Mouse (Mus musculus) right cerebral cortex, postnatal 14 days (tissue): ENCODE results near the gene Fgfr2.

ENCODE experiments used
- DNase-seq: peaks from one replicate; pipeline ENCODE4 v3.0.0; 2022

The Fgfr2 gene

DNA sequence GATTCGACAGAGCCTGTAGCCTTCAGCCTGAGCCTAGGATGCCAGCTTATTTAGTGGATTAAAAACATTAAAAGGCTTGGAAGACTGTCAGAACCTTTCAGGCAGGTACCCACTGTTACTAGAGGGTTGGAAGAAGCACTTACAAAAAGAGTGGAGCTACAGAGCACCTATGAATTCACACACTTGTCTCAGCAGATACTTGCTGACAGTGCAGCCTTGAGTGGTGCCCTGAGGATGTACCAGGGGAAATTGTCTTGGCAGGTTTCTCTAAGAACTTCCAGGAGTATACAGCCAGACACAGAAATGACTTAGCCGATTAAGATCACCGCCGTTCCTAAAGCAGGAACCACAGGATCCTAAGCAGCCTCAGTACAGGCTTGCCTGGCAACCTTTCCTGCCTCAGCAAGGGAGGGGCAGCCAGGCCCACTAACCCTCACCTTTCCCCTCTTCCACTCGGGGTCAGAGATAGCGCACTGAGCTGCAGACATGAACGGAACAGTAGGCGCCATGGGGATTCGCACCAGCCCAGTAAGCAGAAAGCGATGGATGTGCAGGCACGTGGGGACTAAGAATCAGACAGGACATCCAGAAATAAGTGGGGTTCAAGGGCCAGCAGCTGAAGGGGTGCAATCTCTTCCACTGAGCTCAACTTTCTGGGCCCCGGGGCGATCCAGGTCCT lies 39.1 kb downstream of the Fgfr2 start:
- no peak for DNase-seq

DNA sequence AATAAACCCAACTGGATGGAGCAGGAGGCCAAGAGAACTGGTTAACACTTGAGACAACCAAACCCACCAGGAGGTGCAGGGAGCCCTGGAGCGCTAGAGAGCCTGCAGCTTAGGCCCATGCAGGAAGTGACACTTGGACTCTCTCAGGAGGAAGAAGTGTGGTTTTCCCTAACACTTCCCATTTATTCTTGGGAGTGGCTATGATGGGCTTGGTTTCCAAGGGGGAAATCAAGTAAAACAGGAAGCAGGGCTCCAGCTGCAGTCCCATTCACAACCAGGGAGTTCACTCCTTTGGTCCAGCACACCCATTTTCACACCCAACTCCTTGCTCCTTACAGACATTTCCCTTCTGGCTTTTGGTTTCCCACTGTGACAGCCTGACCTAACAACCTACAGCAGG lies 44.2 kb downstream of the Fgfr2 start:
- no peak for DNase-seq

DNA sequence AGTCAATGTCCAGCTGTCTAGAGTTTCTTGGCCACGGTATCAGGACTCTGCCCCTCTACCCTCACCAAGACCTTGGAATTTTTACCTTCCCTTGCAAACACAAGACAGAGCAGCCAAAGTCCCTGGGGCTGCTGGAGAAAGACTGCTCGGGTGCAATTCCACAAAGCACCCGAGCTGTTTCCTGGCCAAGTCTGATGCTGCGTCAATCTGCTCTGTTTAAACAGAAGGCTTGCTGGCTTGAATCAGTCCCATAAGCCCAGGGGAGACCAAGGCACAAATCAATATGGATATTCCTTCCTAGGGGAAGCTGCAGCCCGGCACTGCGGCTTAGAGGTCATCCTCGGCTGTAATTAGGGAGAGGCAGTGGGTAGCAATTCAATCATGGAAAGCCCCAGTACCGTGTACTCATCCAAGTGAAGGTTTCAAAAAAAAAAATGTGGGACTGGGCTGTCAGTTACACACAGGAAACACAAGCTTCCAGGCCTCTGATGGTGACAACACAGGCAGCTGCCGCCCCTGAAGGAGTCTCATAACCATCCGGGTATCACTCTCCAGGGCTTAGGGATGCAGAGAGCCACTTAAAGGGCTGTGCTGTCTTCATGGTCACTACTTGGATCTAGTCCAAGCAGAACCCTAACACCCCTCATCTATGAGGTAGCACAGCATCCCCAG lies 48.6 kb downstream of the Fgfr2 start:
- DNase-seq, result no peak

DNA sequence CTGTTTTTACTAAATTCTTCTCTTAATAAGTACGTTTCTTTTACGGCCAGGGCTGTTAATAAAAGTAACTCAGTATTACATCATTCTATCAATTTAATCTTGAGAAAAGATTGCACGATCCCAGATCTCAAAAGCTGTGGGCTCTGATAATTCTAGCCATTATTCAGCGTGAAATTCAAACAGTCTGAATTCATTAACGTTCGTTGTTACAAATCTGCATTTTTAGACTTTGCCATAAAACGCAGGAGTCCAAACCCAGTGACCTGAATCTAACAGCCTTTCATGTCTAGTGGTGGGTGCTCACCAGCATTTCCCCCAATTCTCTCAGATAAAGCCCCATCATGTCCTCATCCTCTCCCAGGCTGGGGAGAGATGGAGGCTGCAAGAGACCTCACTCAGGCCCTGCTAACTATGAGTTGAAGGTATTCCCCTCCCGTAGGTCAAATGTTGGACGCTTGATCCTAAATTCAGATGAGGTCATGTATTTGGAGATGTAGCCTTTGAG lies 50.0 kb downstream of the Fgfr2 start:
- DNase-seq, result no peak

DNA sequence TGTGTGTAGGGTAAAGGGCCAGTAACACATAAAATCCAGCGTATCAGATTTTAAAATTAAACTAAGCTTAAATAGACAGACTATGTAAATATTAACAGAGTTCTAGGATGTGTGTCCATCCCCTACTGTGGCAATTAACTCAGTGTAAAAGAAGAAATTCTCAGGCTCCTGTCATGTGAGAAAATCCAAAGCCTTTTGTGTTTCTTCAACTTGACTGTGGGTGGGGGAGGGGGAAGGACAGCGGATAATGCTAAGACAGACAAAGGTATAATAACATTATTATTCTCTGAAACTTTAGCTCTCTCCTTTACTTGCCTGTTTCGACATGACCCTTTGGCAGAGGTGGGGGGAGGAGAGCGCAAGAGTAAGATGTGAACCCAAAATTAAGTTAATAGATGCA lies 50.6 kb downstream of the Fgfr2 start:
- no peak for DNase-seq

DNA sequence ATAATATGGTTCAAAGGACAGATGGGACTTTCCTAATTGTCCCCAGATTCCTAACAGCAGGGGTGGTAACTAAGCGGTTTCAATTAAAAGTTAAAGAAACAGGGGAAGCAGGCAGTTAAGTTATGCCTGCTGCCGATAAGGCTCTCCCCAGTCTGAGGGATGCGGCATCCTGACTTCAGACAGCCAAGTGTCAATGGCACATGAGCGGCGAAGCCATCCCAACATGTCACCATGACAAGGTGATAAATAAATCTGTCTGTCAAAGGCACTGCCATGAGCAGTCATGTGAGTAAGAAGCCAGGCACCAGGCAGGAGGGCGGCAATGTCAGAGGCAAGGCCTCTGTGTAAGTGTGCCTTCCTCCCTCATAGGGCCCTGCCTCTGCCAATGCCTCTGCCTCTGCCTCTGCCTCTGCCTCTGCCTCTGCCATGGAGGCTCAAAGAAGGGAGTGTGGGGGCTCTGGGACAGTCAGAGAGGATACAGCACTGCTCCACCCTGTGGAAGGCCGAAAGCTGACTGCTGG lies 55.8 kb downstream of the Fgfr2 start:
- DNase-seq, result no peak

DNA sequence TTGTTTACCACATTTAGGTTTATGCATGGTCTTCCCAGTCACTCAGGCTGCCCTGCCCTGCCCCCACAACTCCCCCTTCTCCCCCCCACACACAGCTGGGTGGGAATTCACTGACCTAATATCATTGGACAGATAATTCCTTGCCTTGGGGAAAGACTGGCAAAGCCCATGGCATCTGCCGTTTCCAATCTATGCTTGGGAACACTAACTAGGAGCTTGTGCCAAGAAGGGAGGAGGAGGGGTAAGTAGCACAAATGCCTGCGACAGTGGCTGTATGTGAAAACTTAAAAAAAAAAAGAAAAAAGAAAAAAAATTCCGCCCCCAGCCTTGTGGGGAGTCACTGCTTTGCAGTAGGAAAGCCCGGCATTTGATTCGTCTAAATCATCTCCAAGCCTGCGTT lies 56.4 kb downstream of the Fgfr2 start:
- DNase-seq, result no peak

DNA sequence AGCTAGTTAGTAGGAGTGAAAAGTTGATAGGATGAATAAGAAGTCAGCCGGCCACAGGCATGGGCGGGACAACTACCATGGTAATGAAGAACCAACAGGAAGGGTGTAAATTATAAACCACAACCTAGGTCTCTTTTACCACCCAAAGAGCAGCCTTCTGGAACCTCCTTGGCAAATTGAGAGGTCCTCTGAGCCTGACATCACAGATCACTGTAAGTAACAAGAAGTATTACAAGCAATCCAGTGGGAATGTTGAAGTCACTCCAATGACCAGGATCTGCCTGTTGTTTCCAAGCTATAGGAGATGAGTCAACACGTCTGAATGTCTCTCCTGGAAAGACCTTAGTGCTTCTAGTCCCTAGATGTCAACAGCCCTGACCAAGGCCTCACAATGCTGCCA lies 61.1 kb downstream of the Fgfr2 start:
- no peak for DNase-seq

DNA sequence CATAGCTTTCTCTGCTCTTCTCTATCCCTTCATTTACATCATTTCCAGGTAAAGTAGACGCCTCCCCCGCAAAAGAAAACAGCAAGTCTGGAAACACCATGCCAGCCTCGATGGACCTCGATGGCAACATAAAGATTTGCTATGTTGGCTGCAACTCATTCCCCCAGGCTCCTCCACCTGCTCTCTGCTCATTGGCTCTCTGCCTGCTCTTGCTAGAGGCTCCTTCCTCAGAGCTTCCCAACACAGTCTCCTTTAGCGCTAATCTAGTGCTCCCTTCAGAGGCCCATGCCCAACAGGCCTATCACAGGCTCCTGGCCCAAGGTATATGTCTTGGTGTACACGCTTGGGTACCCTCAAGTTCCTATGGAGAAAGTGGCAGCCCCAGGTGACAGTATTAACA lies 63.0 kb downstream of the Fgfr2 start:
- no peak for DNase-seq

DNA sequence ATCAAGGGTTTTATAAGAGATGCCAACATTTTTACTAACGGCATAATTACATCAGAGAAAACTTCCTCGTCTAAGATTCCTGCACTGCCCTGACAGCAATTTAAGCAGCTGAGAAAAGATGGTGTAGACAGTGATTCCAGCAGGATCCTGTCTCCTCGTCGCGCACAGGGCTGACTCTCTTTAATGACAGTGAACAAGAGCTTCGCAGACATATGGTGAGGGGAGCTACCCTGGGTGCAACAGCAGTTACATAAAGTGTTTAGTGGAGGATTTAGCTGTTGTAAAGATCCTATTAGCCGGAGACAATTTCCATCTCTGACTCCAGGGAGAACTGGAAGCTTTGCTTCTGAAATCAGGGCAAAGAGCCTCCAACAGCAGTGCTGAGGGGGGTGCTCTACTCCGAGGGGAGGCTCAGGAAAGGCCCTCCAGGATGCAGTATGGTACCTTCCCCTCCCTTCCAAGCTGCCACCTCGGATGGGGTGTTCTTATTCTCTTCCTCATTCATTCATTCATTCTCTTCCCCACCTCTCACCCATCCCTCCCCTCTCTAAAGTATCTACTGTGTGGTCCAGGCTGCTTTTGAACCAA lies 63.5 kb downstream of the Fgfr2 start:
- no peak for DNase-seq

DNA sequence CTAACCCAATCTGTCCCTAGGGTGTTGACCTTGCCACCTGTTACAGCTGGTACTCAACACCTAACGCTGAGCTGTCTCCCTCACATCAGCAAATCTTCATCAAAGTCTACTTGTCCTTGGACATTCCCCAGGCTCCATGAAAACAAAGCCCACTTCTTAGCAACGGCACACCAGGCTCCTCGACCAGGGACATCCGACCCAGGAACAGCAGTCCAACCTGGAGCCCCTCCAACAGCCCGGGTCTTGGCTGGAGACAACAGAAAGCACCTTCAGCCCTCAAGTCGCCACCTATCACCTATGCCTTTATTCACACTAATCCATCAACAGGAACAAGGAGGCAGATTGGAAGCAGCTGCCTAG lies 64.0 kb downstream of the Fgfr2 start:
- DNase-seq, result no peak

DNA sequence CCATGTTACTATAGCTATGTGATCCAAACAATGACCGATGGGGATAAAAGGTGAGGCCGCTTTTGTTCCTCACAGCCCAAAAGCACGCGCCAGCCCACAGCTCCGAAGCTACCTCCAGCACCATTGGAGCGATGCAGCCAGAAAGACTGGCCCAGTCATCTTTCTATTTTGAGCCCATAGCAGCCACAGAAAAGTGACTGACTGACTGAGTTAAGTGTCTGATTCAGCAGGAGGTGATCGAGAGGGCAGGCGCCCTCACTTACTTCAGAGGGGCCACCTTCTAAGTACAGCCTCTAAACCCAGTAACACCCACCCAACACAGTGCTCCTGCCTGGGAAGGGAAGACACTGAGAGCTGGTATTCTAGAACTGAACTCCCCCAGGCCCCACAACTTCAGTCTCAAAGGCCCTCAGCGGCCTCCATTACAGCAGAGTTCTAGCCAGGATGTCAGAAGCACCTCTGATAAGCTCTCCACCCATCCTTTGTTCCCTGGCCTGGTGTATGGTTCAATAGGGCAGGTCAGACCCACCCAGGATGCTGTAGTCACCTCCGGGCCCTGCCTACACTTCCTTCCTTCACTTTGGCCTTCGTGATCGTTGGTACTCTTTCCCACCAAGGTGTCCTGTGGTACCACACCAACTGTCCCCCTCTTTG lies 64.5 kb downstream of the Fgfr2 start:
- DNase-seq, result no peak

DNA sequence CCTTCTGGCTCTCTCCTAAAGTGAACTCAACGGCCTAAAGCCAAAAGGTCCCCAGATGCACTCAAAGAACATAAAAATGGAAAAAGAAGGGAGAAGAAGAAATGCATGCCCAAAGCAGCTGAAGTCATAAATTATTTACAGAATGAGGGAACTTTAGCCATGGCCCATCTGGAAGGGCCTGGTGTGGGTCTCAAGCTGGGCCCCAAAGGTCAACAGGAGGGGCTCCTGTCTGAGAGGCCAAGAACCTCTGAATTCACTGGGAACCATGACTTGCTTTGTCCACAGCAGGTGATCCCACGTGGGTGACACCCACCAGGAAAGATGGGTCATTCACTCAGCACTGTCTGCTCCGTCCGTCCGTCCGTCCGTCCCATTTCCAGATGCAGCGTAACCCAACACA lies 66.2 kb downstream of the Fgfr2 start:
- no peak for DNase-seq

DNA sequence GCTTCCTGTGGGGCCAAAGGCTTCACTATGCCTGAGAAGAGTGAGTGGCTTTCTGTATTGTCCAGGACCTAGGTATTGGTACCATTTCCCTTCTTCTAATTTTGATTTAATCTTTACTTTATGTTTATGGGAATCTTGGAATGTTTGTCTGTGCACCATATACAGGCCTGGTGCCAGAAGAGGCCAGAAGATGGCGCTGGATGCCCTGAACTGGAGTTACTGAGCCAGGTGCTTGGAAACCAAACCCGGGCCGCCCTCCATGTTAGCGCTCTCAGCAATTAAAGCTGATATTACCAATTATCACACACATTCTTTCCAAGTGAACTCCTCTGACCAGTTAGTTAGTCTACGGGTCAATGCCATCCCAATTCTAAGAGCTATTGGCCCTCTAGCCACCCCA lies 68.7 kb downstream of the Fgfr2 start:
- DNase-seq, result no peak

DNA sequence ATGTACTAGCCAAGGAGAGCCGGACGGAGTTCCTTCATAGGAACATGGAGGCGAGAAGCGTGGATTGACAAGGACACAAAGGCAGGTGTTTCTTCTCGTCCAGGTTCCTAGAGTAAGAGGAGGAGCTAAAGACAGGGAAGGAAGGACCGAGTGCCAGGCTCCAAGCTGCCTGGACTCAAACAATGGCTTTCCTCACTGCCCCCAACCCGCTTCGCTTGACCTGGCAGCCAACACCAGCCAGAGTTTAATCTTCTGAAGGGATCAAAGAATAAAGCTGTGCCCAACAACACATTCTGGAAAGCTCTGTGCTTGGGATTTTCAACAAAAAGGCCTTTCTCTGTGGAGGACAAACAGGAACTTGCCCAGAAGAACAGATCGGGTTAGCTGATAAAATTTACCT lies 69.4 kb downstream of the Fgfr2 start:
- no peak for DNase-seq

DNA sequence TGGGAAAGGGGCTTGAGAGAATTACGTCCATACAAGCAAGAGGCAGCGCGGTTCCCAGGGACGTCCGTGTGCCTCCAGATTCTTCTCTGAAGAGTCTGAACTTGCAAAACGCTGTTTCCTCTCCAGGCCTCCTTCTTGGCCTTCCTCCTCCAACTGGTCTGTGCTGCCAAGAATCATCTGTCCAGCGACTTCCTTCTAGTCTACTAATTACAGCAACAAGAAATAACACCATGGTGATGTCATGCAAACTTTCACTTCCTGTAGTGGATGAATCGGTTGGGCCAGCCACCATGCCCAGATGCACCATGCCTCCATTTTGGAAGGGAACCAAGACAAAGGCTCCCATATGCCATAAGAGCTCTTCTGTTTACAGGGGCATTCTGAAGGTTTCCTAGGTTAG lies 70.3 kb downstream of the Fgfr2 start:
- no peak for DNase-seq

DNA sequence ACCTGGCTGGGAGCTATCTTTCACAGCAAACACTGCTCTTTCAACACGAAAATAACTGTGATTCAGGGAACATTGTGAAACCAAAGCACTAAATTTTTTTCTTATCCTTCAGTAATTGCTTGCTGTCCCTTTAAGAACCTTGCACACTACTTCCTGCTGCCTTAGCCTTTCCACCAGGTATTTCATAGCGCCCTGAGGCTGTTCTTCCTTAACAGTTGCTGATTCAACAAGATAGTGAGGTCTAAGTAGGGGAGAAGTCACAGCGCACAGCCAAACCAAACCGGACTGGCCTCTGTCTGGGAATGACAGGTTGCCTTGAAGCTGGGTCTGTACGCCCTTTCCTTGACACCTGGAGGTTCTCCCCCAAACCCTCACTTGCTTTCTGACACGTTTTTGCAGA lies 72.5 kb downstream of the Fgfr2 start:
- DNase-seq, result no peak

DNA sequence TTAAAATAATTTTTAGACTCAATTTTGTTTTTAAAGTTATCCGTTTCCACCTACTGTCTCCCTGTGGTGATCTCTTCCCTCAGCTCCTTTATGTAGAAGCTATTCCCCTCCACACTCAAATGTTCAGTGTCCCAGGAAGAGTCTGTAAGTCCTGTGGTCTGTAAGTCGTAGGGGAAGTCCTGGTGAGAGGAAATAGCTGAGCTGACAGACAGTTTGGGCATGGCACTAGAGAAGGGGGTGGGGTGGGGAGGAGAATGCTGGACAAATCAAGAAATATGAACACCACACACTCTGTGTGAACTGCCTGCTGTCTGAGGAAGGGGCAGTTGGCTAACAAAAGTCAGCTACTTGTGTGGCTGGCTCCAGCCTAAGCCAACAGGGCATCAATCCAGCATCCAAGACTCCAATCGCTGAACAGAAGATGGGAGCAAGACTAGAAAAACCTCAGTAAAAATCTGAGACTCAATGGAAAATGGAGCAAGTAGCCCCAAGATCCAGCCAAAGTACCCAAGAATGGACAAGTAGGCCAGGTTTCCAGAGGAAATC lies 75.0 kb downstream of the Fgfr2 start:
- no peak for DNase-seq

DNA sequence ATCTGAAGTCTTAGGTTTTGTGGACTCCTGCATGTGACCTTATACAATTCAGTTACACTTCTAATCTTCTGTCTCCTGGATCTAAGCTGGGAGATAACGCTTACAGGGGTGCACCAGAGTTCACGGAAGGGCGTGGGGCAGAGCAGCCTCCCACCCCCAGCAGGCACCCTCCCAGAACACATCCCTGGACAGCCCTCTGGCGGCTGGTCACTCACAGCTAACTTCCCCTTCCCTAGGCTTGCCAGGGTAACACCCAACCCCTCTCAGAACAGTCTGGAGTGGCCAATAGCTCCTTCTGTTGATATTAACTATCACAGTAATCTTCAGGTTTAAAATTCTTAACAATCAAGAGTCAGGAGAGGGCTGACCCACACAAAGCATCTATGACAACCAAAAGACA lies 75.9 kb downstream of the Fgfr2 start:
- DNase-seq, result no peak

DNA sequence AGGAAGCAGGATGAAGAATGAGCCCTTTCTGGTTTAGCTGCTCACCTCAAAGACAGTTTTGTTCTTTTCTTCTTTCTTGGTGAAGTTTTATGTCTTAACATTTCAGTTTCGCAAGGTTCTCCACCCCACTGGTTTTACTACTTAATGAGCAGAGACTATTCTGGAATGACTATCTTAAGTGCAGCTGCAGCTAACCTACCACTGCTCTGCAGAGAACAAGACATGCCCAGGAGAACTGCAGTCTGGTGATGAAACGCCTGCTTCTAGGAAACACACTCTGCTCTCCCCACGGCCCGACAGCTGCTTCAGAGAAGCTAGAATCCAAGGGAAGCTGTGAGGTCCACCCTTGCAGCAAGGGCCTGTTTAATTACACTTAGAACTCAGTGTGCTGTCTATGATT lies 78.4 kb downstream of the Fgfr2 start:
- no peak for DNase-seq

DNA sequence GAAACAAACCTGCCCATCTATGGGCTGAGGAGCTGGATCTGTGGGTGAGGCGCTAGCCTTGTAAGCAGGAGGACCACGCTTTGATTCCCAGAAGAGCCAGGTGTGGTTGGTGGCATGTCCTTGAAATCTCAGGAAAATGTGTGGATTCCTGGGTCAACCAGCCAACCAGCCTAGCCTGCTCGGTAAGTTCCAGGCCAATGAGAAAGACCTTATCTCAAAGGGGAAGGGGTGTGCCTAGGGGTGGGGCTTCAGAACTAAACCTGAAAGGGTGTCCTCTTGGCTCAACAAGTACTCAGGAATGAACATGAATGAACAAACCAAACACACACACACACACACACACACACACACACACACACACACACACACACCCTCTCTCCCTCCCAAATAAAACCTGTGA lies 81.4 kb downstream of the Fgfr2 start:
- no peak for DNase-seq

DNA sequence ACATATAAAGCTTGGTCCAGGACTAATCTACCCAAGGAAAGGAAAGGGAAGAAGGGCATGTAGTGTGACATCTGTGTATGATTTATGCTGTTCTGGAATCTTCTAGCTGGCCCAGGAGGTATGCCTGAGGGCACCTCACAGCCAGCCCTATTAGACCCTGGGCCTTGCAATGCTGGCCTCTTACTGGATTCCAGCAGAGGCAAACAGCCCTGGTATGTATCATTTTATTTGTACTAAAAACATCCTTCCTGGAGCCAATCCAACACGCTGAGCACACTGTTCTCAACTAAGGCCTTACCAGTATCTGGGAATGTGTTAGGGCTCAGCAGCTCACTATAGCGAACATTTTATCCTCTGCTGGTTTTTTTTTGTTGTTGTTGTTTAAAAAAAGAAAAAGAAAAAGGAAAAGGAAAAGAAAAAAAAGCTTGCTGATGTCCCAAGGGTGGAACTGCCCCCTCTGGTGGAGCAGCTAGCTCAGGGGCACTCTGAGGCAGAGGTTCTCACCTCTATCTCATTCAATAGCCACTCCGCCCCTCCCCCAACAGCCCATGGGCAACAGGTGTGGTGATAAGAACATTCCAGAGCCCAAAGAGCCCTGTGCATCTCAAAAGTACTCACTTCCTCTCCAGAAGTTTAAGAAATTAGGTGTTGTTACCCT lies 82.3 kb downstream of the Fgfr2 start:
- no peak for DNase-seq
